Mouse (Mus musculus) neural tube, embryonic 11.5 days (tissue): Measurements from ENCODE around the gene Tpm1. TPM values are rescaled to one million over a fixed set of nuclear protein-coding genes. Genes with fewer than 3 reads are reported as not detected.

ENCODE experiments used
- ATAC-seq: fragments of 200-750 bp; cut with Nextera tagmentation; 2 replicates; pipeline ENCODE4 v1.8.0; 2017; ENCODE audit warnings: moderate number of reproducible peaks, mild to moderate bottlenecking, moderate TSS enrichment, moderate library complexity; ENCODE audit not compliant: insufficient read depth, low FRiP score, low TSS enrichment
- DNase-seq: peaks from one replicate; pipeline ENCODE4 v3.0.0-alpha.2; 2015; ENCODE audit warnings: low spot score
- H3K27ac ChIP-seq: fragments of 300-500 bp; sonication (generic); 2 replicates; pipeline ENCODE4 v1.5.1; 2014; ENCODE audit warnings: low read depth, mild to moderate bottlenecking, low read length
- H3K27me3 ChIP-seq: fragments of 300-500 bp; sonication (generic); 2 replicates; pipeline ENCODE4 v1.6.1; 2014; ENCODE audit warnings: mild to moderate bottlenecking, low read length, mixed read lengths; ENCODE audit not compliant: control insufficient read depth, insufficient read depth
- H3K36me3 ChIP-seq: fragments of 300-500 bp; sonication (generic); 2 replicates; pipeline ENCODE4 v1.6.1; 2014; ENCODE audit warnings: mild to moderate bottlenecking, low read length, moderate library complexity, mixed read lengths; ENCODE audit not compliant: control insufficient read depth, insufficient read depth
- H3K4me1 ChIP-seq: fragments of 300-500 bp; sonication (generic); 2 replicates; pipeline ENCODE4 v1.6.1; 2014; ENCODE audit warnings: low read length, mixed read lengths; ENCODE audit not compliant: control insufficient read depth, insufficient read depth
- H3K4me2 ChIP-seq: fragments of 300-500 bp; sonication (generic); 2 replicates; pipeline ENCODE4 v1.6.1; 2014; ENCODE audit warnings: low read depth, mild to moderate bottlenecking, moderate library complexity
- H3K4me3 ChIP-seq: fragments of 300-500 bp; sonication (generic); 2 replicates; pipeline ENCODE4 v1.5.1; 2014; ENCODE audit warnings: low read depth, low read length
- H3K9ac ChIP-seq: fragments of 300-500 bp; sonication (generic); 2 replicates; pipeline ENCODE4 v1.6.1; 2014; ENCODE audit warnings: mild to moderate bottlenecking, low read length
- H3K9me3 ChIP-seq: fragments of 300-500 bp; sonication (generic); 2 replicates; pipeline ENCODE4 v1.6.1; 2016; ENCODE audit warnings: low read length; ENCODE audit not compliant: control insufficient read depth
- WGBS: fragments of 180-500 bp; shearing (Covaris S2); extraction: QIAGEN DNeasy Blood & Tissue Kit; methylation state at CpG from one replicate; pipeline ENCODE4 v1.1.7; 2014; 5-methylcytosine and 5-hydroxymethylcytosine counted together
- polyA plus RNA-seq: library from polyadenylated mRNA; unstranded; fragments of >200 nt; fragmentation: Nextera tagmentation; extraction: Ambion mirVana; gene quantifications from 2 replicates; pipeline ENCODE4 v1.2.1, GENCODE M21; 2014

Tpm1 gene
- polyA plus RNA-seq, 1 experiment from 2014 or later: 364 TPM

DNA sequence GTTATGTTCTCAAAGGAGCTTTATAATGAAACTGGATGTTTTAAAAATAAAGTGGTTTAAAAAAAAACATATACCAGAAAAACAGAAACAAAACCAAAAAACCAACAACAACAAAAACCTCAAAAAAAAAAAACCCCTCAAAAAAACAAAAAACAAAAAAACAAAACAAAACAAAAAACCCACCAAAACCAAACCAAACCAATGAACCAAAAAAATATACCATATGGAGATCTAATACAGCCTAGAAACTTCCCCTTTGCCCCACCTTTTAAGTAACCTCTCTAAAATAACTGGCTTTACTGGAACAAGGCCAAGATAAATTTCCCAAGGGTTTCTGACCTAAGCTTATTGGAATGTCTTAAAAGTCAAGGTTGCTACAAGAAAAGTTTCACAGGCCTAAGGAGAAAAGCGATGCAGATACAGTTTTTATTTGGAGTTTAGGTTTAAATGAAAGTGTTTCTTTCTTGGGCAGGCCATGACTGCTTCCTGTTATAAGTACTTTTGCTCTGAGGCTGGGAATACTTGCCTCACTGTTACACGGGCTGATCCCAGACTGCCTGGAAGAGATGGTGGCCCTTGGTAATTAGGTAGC lies 12.6 kb downstream of the Tpm1 start:
- Histone ChIP-seq H3K27me3 (no peaks in the 10 kb centered on the region), H3K36me3 (peaks cover 32% of the 10 kb centered on the region), H3K9ac (no peak overlapping the region), H3K9me3 (peaks cover 8% of the 10 kb centered on the region), H3K4me3 (no peak overlapping the region), H3K4me1 (peaks cover 17% of the 10 kb centered on the region), H3K4me2 (no peak overlapping the region), H3K27ac (no peak overlapping the region)
- DNase-seq (no peak), ATAC-seq (no peak)
- 87% methylated on average over 2 of the region's 2 CpGs for WGBS

DNA sequence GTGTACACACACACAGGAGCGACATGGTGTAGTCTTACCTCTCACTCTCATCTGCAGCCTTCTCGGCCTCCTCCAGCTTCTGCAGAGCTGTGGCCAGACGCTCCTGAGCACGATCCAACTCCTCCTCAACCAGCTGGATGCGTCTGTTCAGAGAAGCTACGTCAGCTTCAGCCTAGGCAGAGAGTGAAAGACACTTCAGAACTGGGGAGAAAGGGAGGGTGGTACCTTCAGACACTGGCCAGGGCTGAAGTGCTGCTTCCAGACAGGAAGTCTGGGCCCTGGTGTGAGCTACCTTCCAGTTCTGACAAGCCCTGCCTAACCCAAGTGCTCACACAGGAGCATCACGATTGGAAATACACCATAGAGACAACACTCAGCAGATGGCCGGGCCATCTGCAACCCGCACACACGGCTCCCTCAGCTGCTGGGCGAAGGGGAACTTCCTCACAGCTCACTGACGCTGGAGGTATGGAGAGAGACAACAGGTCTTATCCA lies 13.2 kb downstream of the Tpm1 start:
- peaks cover 34% of the 10 kb centered on the region for H3K36me3 ChIP-seq
- 91% methylated on average over 12 of the region's 12 CpGs for WGBS
- no peaks in the 10 kb centered on the region for H3K27me3 ChIP-seq
- no peak for ATAC-seq
- peaks cover 8% of the 10 kb centered on the region for H3K9me3 ChIP-seq
- no peak overlapping the region for H3K9ac ChIP-seq
- no peak overlapping the region for H3K4me2 ChIP-seq
- H3K27ac ChIP-seq: no peak overlapping the region
- no peak overlapping the region for H3K4me3 ChIP-seq
- DNase-seq: no peak
- H3K4me1 ChIP-seq: peaks cover 12% of the 10 kb centered on the region

DNA sequence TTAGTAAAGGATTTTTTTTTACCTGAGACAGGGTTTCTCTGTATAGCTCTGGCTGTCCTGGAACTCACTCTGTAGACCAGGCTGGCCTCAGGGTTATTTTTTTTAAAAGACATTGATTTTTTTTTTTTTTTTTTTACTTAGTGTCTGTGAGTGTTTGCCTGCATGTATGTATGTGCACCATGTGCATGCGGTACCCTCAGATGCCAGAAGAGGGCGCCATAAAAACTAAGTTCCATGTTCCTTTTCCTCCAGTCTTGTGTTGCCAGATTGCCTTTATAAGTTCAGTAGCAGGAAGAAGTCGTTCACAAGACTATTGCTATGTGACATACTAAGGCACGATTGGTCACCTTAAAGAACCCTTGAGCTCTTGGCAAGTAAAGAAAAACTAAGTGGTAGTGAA lies 14.5 kb downstream of the Tpm1 start:
- DNase-seq (no peak), ATAC-seq (no peak)
- 88% methylated on average over 4 of the region's 4 CpGs for WGBS
- Histone ChIP-seq H3K4me3 (no peak overlapping the region), H3K36me3 (peaks cover 37% of the 10 kb centered on the region), H3K27ac (no peak overlapping the region), H3K27me3 (no peaks in the 10 kb centered on the region), H3K9me3 (peaks cover 8% of the 10 kb centered on the region), H3K4me1 (no peaks in the 10 kb centered on the region), H3K4me2 (no peak overlapping the region), H3K9ac (no peak overlapping the region)

DNA sequence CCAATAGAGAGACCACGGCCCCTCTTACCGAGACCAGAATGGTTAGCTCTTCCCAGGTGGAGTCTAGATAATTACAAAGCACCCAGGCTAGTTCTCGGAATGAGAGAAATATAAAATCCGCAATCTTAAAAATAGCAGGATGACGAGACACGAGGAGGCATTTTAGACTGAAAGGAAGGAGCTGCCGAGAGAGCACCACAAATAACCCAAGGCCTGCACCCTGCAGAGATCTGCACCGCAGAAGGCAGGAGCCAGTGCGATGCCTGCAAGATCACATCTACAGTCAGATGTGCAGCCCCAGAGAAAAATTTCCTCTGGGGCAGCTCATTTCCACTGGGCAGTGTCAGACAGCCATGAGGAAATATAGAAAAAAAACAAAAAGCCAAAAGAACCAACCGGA lies 16.2 kb downstream of the Tpm1 start:
- Histone ChIP-seq H3K27me3 (no peaks in the 10 kb centered on the region), H3K9ac (no peak overlapping the region), H3K36me3 (peaks cover 37% of the 10 kb centered on the region), H3K4me3 (no peak overlapping the region), H3K4me1 (no peaks in the 10 kb centered on the region), H3K27ac (no peak overlapping the region), H3K4me2 (no peak overlapping the region), H3K9me3 (peaks cover 8% of the 10 kb centered on the region)
- DNase-seq: no peak
- ATAC-seq: no peak
- 92% methylated on average over 10 of the region's 10 CpGs for whole genome bisulfite sequencing

DNA sequence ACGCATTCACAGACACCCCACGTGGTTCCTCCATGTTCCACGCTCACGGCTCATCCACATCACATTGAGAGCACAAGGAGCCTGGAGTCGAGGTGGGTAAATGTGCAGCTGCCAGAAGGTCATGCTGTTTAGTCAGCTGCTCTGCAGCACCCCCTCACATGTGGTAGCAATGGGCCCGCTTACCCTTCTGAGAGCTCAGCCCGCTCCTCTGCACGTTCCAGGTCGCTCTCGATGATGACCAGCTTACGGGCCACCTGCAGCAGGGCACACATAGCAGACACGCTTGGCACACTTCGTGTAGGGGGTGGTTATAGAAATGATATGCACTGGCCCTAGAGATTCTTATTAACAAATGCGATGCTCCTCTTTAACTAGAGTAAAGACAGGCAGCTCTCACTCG lies 16.6 kb downstream of the Tpm1 start:
- no peak overlapping the region for H3K4me3 ChIP-seq
- H3K4me2 ChIP-seq: no peak overlapping the region
- 94% methylated on average over 15 of the region's 15 CpGs for WGBS
- H3K9ac ChIP-seq: no peak overlapping the region
- peaks cover 37% of the 10 kb centered on the region for H3K36me3 ChIP-seq
- peaks cover 8% of the 10 kb centered on the region for H3K9me3 ChIP-seq
- DNase-seq: no peak
- no peaks in the 10 kb centered on the region for H3K27me3 ChIP-seq
- no peak overlapping the region for H3K27ac ChIP-seq
- no peaks in the 10 kb centered on the region for H3K4me1 ChIP-seq
- ATAC-seq: no peak

DNA sequence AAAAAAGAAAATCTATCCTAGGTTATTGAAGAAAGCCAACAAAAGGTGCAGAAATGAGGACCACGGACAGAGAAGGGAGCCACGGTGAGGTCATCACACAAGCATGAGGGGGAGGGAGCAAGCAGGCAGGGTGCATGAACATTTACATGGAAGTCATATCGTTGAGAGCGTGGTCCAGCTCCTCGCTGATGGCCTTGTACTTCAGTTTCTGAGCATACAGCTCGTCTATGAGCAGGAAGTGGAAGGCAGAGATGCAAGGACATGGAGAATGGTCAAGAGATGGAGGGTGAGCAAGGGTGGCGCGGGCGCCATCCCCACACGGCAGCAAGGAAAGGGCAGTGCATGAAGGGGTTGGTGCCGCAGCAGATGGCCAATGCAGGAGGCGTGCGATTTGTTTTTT lies 19.7 kb downstream of the Tpm1 start:
- Histone ChIP-seq H3K4me3 (no peak overlapping the region), H3K9me3 (no peaks in the 10 kb centered on the region), H3K27ac (no peak overlapping the region), H3K36me3 (peaks cover 26% of the 10 kb centered on the region), H3K9ac (no peak overlapping the region), H3K27me3 (no peaks in the 10 kb centered on the region), H3K4me2 (no peak overlapping the region), H3K4me1 (no peaks in the 10 kb centered on the region)
- WGBS: 95% methylated on average over 13 of the region's 13 CpGs
- ATAC-seq: no peak
- DNase-seq: no peak

DNA sequence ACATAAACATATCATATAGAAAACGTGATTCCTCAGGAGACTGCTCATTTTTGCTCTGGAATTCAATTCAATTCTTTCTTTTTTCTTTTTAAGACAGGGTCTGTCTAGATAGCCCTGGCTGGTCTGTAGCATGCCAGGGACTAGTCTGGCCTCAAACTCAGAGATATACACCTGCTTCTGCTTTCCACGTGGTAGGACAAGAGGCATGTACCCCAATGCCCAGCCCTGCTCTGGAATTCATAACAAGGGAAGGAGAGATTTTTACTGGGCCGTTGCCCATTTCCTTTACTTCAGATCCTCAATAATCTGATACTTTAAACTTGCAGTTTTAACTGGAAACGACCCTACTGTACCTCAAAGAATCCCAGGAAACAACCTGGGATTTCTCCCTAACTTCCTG lies 20.3 kb downstream of the Tpm1 start:
- no peak overlapping the region for H3K4me3 ChIP-seq
- H3K27ac ChIP-seq: no peak overlapping the region
- ATAC-seq: no peak
- H3K4me2 ChIP-seq: no peak overlapping the region
- no peaks in the 10 kb centered on the region for H3K9me3 ChIP-seq
- H3K36me3 ChIP-seq: peaks cover 22% of the 10 kb centered on the region
- H3K9ac ChIP-seq: no peak overlapping the region
- DNase-seq: no peak
- H3K4me1 ChIP-seq: no peaks in the 10 kb centered on the region
- no peaks in the 10 kb centered on the region for H3K27me3 ChIP-seq
- WGBS: 88% methylated on average over 4 of the region's 4 CpGs

DNA sequence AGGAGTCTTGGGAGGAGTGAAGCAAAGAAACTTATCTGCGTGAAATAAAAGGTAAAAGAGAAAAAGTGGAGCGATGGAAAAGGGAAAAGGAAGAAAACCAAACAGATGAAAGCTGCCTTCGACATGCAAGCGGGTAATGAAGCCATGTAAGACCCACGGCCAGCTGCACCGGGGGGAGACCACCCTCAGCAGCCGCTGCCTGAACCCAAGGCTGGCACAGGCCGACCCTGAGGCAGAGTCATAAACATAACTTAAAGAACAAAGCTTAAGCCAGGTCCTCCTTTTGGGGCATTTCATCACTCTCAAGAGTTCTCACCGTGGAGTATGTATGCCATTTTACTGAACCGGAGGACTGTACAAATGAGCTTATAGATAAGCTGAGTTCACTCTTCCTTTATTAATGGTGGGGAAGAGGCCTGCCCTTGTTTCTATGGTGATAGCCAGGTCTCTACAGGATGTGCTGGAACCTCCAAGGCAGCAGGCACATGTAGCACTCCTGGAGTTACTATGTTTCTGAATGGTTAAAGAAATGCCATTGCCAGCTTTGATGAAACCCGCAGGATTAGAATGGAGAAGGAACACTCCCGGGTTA lies 21.0 kb downstream of the Tpm1 start:
- Histone ChIP-seq H3K27me3 (no peaks in the 10 kb centered on the region), H3K4me2 (no peak overlapping the region), H3K9me3 (no peaks in the 10 kb centered on the region), H3K4me1 (no peaks in the 10 kb centered on the region), H3K36me3 (peaks cover 18% of the 10 kb centered on the region), H3K9ac (no peak overlapping the region), H3K4me3 (no peak overlapping the region), H3K27ac (no peak overlapping the region)
- DNase-seq (no peak), ATAC-seq (no peak)
- WGBS: 92% methylated on average over 12 of the region's 12 CpGs

DNA sequence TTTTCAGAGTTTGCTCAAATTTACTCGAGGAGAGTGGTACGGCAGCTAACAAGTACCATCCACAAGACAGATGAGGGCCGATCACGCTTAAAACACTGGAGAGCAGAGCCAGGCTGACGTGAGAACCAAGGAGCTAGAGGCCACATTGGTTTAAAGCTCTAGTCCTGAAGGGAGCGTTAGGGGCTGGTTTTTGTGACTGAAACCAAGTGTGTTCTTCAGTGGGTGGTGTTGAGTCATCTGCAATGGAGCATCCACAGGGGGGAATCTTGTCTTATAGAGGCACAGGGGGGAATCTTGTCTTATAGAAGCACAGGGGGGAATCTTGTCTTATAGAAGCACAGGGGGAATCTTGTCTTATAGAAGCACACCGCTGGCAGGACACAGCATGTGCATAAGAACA lies 22.3 kb downstream of the Tpm1 start:
- no peak overlapping the region for H3K9ac ChIP-seq
- DNase-seq (no peak), ATAC-seq (no peak)
- H3K9me3 ChIP-seq: no peaks in the 10 kb centered on the region
- no peaks in the 10 kb centered on the region for H3K27me3 ChIP-seq
- 94% methylated on average over 7 of the region's 7 CpGs for WGBS
- H3K4me3 ChIP-seq: no peak overlapping the region
- H3K36me3 ChIP-seq: peaks cover 15% of the 10 kb centered on the region
- no peak overlapping the region for H3K4me2 ChIP-seq
- no peak overlapping the region for H3K27ac ChIP-seq
- no peaks in the 10 kb centered on the region for H3K4me1 ChIP-seq
